Comparison of ENCODE assay signal across 24 mouse cellular contexts in genomic region chr2:172552666-172553065, GRCm38 (mm10). TPM values are rescaled to one million over a fixed set of nuclear protein-coding genes. Genes with fewer than 3 reads are reported as not detected.
DNase-seq lines count a peak whose midpoint lies in the region; ATAC-seq and TF ChIP-seq lines count a peak whose summit lies in the region.
"Had no signal": no experiment of that assay in that cellular context is flagged by ENCODE, and none has a peak within 500 bp of the region (broad histone marks: within the 10 kb centered on the region; RNA-seq: fewer than 3 reads in every experiment).

No protein-coding gene starts in this region.

- H3K9me3 ChIP-seq in kidney, postnatal 0 days (replicated peaks; ENCODE audit: low read length): no peaks in the 10 kb centered on the region
- no peaks in the 10 kb centered on the region for H3K9me3 ChIP-seq in embryonic facial prominence, embryonic 10.5 days
- no peaks in the 10 kb centered on the region for H3K9me3 ChIP-seq in forebrain, embryonic 11.5 days (ENCODE audit: control insufficient read depth, low read length)
- H3K9me3 ChIP-seq in limb, embryonic 10.5 days (replicated peaks): no peaks in the 10 kb centered on the region
- H3K9me3 ChIP-seq: hindbrain, embryonic 10.5 days; limb, embryonic 13.5 days; liver, embryonic 13.5 days; lung, embryonic 15.5 days; midbrain, embryonic 13.5 days had no signal

- 7% methylated on average over 6 of the region's 6 CpGs for whole genome bisulfite sequencing in kidney, postnatal 0 days
- WGBS in embryonic facial prominence, embryonic 10.5 days: 5% methylated on average over 6 of the region's 6 CpGs
- under 1% methylated on average over 6 of the region's 6 CpGs for WGBS in forebrain, embryonic 11.5 days
- 4% methylated on average over 6 of the region's 6 CpGs for WGBS in limb, embryonic 10.5 days
- WGBS in cerebellum, adult 2 months: 3% methylated on average over 6 of the region's 6 CpGs

- no peak overlapping the region for H3K4me3 ChIP-seq in kidney, postnatal 0 days (replicated peaks; ENCODE audit: low read depth, low read length)
- peak overlapping the region; percentile 66 for H3K4me3 ChIP-seq in embryonic facial prominence, embryonic 10.5 days
- H3K4me3 ChIP-seq in forebrain, embryonic 11.5 days (ENCODE audit: low read depth, low read length): peak overlapping the region; percentile 56
- peak overlapping the region; percentile 59 for H3K4me3 ChIP-seq in limb, embryonic 10.5 days
- no peak overlapping the region for H3K4me3 ChIP-seq in cerebellum, adult 2 months (replicated peaks; ENCODE audit: insufficient read depth, low read depth, low read length)
- H3K4me3 ChIP-seq: liver, embryonic 13.5 days; lung, embryonic 15.5 days; midbrain, embryonic 13.5 days had no signal

- H3K27me3 ChIP-seq in kidney, postnatal 0 days (ENCODE audit: insufficient read depth, low read length): peaks cover 74% of the 10 kb centered on the region
- peaks cover 99% of the 10 kb centered on the region for H3K27me3 ChIP-seq in embryonic facial prominence, embryonic 10.5 days (replicated peaks; ENCODE audit: low read depth, poor library complexity, severe bottlenecking)
- H3K27me3 ChIP-seq in forebrain, embryonic 11.5 days (ENCODE audit: control insufficient read depth, insufficient read depth, low read length): peaks cover 55% of the 10 kb centered on the region
- H3K27me3 ChIP-seq in limb, embryonic 10.5 days (ENCODE audit: low read depth, poor library complexity, severe bottlenecking): peaks cover 91% of the 10 kb centered on the region
- peaks cover 17% of the 10 kb centered on the region; the same call in 1 of the 2 replicates for H3K27me3 ChIP-seq in cerebellum, adult 2 months (ENCODE audit: control insufficient read depth, insufficient read depth, low read length)

- H3K36me3 ChIP-seq in kidney, postnatal 0 days (ENCODE audit: insufficient read depth, low read length): no peaks in the 10 kb centered on the region
- H3K36me3 ChIP-seq in embryonic facial prominence, embryonic 10.5 days (replicated peaks): peaks cover 31% of the 10 kb centered on the region
- H3K36me3 ChIP-seq in forebrain, embryonic 11.5 days (ENCODE audit: control insufficient read depth, insufficient read depth, low read length): no peaks in the 10 kb centered on the region; the same call in 1 of the 2 replicates
- peaks cover 29% of the 10 kb centered on the region; the same call in 1 of the 2 replicates for H3K36me3 ChIP-seq in limb, embryonic 10.5 days
- H3K36me3 ChIP-seq: hindbrain, embryonic 10.5 days; limb, embryonic 13.5 days; liver, embryonic 13.5 days; lung, embryonic 15.5 days; midbrain, embryonic 13.5 days had no signal

- no peak overlapping the region for H3K9ac ChIP-seq in kidney, postnatal 0 days (ENCODE audit: low read depth, low read length)
- H3K9ac ChIP-seq in forebrain, embryonic 11.5 days (ENCODE audit: low read length): peak overlapping the region; percentile 25; the same call in 1 of the 2 replicates
- H3K9ac ChIP-seq: limb, embryonic 13.5 days; liver, embryonic 13.5 days; lung, embryonic 15.5 days; midbrain, embryonic 13.5 days had no signal

- no peak overlapping the region for H3K27ac ChIP-seq in kidney, postnatal 0 days
- H3K27ac ChIP-seq in embryonic facial prominence, embryonic 10.5 days (replicated peaks): no peak overlapping the region
- no peak overlapping the region for H3K27ac ChIP-seq in forebrain, embryonic 11.5 days (ENCODE audit: low read depth, low read length)
- H3K27ac ChIP-seq in limb, embryonic 10.5 days: no peak overlapping the region
- H3K27ac ChIP-seq in cerebellum, adult 2 months (ENCODE audit: insufficient read depth, low read length): no peak overlapping the region
- H3K27ac ChIP-seq: hindbrain, embryonic 10.5 days; limb, embryonic 13.5 days; liver, embryonic 13.5 days; lung, embryonic 15.5 days; midbrain, embryonic 13.5 days had no signal

- peak; percentile 17 for DNase-seq in kidney, postnatal 0 days (ENCODE audit: low spot score)
- DNase-seq in kidney, postnatal 25 days: no peak
- DNase-seq in embryonic facial prominence, embryonic 10.5 days (ENCODE audit: low spot score): no peak
- no peak for DNase-seq in forebrain, embryonic 11.5 days (ENCODE audit: low spot score)
- DNase-seq in limb, embryonic 10.5 days (ENCODE audit: low spot score): no peak
- no peak for DNase-seq in spleen, postnatal 4 days (ENCODE audit: low spot score in 2 of 2)
- no peak for DNase-seq in adrenal gland, adult 18-20 months (ENCODE audit: low spot score in 2 of 2)
- DNase-seq in cerebellum, adult 2 months: no peak
- DNase-seq: adrenal gland, postnatal 36 days; cerebellum, adult 8-10 months; kidney, adult 9 months; kidney, postnatal 4 days; liver, embryonic 13.5 days; right cerebral cortex, postnatal 4 days; thymus, postnatal 25 days had no signal

- no peak for TF ChIP-seq CTCF in kidney, postnatal 0 days (IDR thresholded peaks at IDR 0.05; ENCODE audit: low read depth)
- no peak for TF ChIP-seq CTCF in cerebellum, adult 2 months (IDR thresholded peaks at IDR 0.05; ENCODE audit: borderline replicate concordance, insufficient read depth, low read depth, low read length)

- no peak for TF ChIP-seq POLR2A in cerebellum, adult 2 months (IDR thresholded peaks at IDR 0.05; ENCODE audit: borderline replicate concordance, insufficient read depth, low read length)

- H3K4me2 ChIP-seq in kidney, postnatal 0 days (ENCODE audit: low read length): no peak overlapping the region
- H3K4me2 ChIP-seq in forebrain, embryonic 11.5 days (ENCODE audit: low read depth, low read length, severe bottlenecking): peak overlapping the region; percentile 79
- H3K4me2 ChIP-seq: liver, embryonic 13.5 days; lung, embryonic 15.5 days had no signal

- no peak for ATAC-seq in kidney, postnatal 0 days (replicated peaks; ENCODE audit: low FRiP score, low read depth)
- no peak for ATAC-seq in forebrain, embryonic 11.5 days (replicated peaks; ENCODE audit: low FRiP score)
- ATAC-seq: midbrain, embryonic 13.5 days had no signal

- H3K4me1 ChIP-seq in kidney, postnatal 0 days (replicated peaks; ENCODE audit: insufficient read depth, low read length): peaks cover 21% of the 10 kb centered on the region
- H3K4me1 ChIP-seq in embryonic facial prominence, embryonic 10.5 days: peaks cover 60% of the 10 kb centered on the region
- peaks cover 32% of the 10 kb centered on the region for H3K4me1 ChIP-seq in forebrain, embryonic 11.5 days (replicated peaks; ENCODE audit: control insufficient read depth, insufficient read depth, low read length)
- H3K4me1 ChIP-seq in limb, embryonic 10.5 days: peaks cover 87% of the 10 kb centered on the region
- H3K4me1 ChIP-seq in cerebellum, adult 2 months (ENCODE audit: control insufficient read depth, insufficient read depth, low read length): no peaks in the 10 kb centered on the region

RNA-seq across cellular contexts. Expression of gene Tfap2c, which starts 3.3 kb away (rescaled TPM):
- polyA plus RNA-seq in kidney, postnatal 0 days (2015; fragmentation: Nextera tagmentation; extraction: Ambion mirVana): 0.22 and 0.53 TPM in 2 replicates
- 13.7 and 15.4 TPM in 2 replicates for polyA plus RNA-seq in embryonic facial prominence, embryonic 10.5 days (2016; fragmentation: Nextera tagmentation; extraction: Ambion mirVana)
- 45.1 and 46.5 TPM in 2 replicates for polyA plus RNA-seq in forebrain, embryonic 11.5 days (2014; fragmentation: Nextera tagmentation; extraction: Ambion mirVana)
- polyA plus RNA-seq in limb, embryonic 10.5 days (2016; fragmentation: Nextera tagmentation; extraction: Ambion mirVana): 11.5 and 25.1 TPM in 2 replicates
- total RNA-seq in adrenal gland, adult 18-20 months (2021): not detected
- 0.05 and 0.07 TPM in 2 replicates for polyA plus RNA-seq in cerebellum, adult 2 months (2012; rRNA removed)
- total RNA-seq: adrenal gland, postnatal 36 days; CH12.LX; common myeloid progenitor, adult 5-6 weeks; gastrocnemius, postnatal 4 days; MEL; neutrophil, adult 5-6 weeks had no signal
- polyA plus RNA-seq: liver, embryonic 13.5 days had no signal

Comparison
In these comparisons a context has a peak if more than half of its experiments do, and no peak if none do; other contexts are left out.
1. H3K4me3 ChIP-seq: peak in embryonic facial prominence, embryonic 10.5 days (single experiment), forebrain, embryonic 11.5 days (single experiment) and limb, embryonic 10.5 days (single experiment); none in kidney, postnatal 0 days (single experiment) and cerebellum, adult 2 months (single experiment).